Mouse (Mus musculus): ENCODE results near the gene Zfp113. TPM values are rescaled to one million over a fixed set of nuclear protein-coding genes. Genes with fewer than 3 reads are reported as not detected.
"Not testable (repeated sequence)": the region's sequence is repeated elsewhere in the genome, so short reads cannot be mapped to it uniquely, and the experiment has no call there.

The Zfp113 gene
- total RNA-seq, 2 experiments from 2014 or later, result 10.6 to 14.3 TPM

DNA sequence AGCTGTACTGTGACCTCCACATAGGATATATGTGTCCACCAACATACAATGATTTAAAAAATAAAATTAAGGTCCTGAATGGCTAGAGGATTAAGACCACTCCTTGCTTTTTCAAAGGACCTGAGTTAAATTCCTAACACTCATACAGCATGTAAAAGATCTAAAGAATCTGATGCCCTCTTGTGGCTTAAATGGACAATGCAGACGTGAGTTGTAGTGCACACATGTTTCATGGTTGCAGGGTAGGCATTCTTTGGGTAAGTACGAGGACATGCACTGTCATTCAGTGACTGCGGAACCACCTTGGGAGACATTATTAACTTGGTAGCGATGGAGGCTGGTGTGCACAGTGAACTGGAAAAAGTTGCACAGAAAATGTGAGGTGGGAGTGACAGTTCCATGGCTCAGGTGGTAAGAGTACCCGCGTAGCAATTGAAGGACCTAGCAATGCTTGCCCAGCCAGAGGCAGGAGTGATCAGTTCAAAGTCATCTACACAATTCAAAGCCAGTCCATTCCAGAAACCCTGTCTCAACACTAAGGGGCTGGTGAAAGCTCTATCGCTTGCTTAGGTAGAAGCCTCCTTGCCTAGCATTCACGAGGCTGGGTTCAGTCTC lies 17.5 kb downstream of the Zfp113 start:
- DNase-seq, result peak; percentile 58

DNA sequence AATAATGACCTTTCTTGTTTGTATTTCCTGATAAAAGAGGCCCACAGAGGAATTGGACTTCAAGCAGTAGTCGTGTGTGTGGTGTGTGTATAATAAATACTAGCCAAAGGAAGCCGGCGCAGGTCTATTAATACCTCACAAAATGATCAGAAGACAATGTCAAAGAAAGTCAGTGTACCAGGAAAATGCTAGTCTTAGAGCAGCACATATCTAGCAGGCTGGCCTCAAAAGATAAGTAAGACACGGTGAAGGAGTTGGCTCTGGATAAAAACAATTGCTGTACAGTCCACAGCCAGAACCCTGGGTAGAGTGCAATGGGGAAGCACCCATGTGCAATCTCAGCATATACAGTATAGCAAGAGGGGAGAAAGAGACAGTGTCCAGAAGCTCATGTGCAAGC lies 18.3 kb downstream of the Zfp113 start:
- DNase-seq, result no peak

DNA sequence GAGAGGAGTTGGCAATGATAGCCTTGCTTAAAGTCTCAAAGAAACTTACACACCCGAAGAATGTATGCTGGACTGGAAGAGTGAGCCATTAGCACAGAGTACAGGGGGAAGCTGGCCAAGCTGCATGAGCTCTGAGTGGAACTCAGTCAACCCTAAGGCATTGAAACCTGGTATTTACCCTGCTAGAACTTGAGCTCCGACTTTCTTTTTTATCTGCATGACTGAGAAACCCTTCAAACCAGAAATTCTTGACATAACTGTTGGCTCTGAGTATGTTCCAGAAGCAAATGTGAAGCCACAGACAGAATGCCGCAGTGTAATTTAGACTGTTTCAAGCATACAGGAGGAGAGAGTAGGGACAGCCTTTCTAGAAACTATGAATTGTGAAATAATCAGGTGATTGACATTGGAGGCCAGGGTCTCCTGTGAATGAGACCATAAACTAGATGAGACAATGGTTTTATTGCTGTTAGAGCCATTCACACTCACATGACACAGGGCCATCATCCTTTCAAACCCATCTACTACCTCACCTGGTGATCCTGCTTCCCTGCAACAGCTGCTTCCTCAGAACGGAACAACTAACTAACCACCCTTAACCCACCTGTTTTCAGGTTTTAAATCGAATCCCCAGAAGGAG lies 23.0 kb downstream of the Zfp113 start:
- no peak for DNase-seq

DNA sequence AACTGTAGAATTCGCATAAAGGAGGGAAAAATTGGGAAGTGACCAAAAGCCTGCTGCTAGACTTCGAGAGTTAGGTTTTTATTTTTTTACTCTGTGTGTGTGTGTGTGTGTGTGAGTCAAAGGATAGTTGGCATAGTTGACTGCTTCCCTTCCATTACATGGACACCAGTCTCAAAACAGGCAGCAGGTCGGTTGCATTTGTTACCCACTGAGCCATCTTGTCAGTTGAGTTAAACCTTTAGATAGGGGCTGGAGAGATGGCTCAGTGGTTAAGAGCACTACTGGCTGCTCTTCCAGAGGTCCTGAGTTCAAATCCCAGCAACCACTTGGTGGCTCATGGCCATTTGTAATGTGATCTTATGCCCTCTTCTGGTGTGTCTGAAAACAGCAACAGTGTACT lies 37.5 kb downstream of the Zfp113 start:
- no peak for DNase-seq

DNA sequence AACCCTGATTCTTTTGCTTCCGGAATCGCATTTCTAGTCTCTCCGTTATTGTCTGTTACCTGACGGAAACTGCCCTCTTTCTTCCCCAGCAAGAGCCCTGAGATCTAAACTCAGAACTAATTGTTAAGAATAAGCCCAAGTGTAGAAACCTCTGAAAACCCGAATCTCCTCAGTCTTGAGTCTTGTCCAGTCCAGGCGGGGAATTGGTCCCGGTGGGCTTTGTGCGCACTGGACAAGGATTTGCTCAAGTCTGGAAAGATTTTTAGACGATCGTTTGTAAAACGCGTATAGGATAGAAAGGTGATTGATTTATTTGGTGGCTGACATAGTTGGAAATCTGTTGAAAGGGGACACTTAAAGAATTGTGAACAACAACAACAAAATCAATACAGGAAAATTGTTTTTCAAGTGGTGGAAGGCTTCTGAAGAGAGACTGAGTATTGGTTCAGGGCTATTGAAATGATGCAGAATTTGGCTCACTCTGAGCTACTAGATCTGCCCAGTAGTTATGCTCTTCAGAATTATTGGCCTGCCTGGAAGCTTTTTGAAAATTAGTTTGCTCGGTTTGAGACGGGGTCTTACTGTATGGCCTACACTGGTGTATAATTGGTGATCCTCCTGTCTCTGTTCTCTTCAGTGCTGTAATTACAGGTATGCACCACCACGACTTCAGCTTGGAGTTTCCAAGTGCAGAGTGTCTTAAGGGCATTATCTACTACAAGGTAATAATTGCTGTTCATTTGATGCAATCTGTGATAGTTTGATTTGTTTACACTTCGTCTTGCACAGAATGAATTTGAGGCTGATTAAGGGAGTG lies 38.1 kb downstream of the Zfp113 start:
- DNase-seq, result no peak

DNA sequence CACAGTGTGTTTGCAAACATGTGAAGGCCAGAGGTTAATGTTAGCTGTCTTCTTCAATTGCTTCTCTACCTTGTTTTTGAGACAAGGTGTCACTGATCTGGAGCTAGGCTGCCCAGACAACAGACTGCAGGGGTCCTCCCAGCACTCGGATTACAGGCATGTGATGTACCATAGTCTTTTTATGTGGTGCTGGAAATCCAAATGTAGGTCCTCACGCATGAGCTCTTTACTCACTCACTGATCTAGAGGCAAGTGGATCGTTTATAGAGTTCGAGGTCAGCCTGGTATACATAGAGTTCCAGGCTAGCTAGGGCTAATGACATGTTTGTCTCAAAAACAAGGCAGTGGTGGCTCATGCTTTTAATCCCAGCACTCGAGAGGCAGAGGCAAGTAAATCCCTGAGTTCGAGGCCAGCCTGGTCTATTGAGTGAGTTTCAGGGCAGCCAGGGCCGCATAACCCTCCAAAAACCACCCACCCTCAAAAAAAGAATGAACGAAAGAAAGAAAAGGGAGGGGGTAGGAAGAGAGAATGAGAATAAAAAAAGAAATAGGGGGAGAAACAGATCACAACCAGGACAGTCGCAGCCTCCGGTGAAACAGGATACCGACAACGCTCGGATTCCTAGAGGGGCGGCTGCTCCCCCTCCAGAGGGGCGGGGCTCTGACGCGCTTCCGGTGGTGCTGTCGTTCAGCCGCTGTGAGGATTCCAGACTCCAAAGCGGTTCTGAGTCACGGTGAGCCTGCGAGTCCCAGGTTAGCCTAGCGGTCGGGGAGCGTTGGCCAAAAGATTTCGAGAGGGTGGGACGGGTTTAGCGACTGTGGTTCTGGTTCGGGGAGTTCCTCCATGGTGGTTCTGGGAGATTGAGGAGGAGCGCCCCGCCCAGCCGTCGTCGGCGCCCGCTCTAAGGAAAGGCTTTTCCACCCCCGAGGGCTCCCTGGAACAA lies 39.0 kb downstream of the Zfp113 start, which contains the start of gene Zscan21:
Gene Zscan21 (plus strand): TSS at position 649 of the 944 bp plus-strand sequence.
- peak; percentile 94 for DNase-seq

DNA sequence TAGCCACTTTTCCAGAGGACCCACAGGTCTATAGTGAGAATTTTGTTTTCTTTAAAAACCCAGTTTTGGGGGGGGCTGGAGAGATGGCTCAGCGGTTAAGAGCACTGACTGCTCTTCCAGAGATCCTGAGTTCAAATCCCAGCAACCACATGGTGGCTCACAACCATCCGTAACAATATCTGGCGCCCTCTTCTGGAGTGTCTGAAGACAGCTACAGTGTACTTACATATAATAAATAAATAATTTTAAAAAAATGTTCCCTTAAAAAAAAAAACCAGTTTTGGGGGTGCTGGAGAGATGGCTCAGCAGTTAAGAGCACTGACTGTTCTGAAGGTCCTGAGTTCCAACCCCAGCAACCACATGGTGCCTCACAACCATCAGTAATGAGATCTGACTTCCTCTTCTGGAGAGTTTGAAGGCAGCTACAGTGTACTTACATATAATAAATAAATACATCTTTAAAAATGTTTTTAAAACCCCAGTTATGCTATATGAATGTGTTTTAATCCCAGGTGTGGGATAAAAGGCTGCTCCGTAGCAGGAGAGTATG lies 45.6 kb downstream of the Zfp113 start:
- DNase-seq, result not testable (repeated sequence)

DNA sequence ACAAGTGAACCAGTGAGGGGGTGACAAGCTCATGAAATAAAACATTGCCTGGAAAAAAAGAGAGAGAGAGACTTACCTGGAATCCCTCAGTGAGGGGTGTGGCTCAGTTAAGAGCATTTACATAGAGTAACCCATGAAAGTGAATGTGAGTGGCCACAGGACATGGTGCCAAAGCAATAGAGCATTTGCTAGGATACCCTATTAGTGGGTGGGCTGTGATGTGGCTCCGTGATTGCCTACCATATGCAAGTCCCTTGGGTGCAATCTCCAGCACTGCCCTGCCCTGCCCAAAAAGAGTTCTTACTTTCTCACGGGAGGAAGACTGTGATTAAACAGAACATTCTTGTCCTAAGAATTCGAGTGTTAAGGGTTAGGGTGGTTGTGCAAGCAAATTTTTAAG lies 48.4 kb downstream of the Zfp113 start:
- DNase-seq, result no peak

DNA sequence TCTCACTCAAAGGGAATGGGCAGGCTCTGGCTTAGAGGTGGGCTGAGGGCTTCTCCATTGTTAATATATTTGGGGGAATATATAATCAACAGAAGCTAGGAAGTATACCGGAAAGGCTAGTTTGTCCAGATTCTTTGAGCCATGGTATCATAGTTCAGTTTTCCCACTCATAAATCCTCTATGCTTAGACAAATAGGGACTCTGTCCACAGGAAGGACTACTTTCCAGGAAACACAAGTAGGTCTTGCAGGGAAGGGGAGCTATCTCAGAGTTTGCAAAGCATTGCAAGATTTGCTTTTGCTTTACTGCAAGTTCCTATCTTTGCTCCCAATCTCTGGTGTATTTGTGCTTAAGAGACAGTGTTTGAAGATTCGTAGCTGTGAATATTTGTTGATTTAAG lies 50.6 kb downstream of the Zfp113 start:
- no peak for DNase-seq

DNA sequence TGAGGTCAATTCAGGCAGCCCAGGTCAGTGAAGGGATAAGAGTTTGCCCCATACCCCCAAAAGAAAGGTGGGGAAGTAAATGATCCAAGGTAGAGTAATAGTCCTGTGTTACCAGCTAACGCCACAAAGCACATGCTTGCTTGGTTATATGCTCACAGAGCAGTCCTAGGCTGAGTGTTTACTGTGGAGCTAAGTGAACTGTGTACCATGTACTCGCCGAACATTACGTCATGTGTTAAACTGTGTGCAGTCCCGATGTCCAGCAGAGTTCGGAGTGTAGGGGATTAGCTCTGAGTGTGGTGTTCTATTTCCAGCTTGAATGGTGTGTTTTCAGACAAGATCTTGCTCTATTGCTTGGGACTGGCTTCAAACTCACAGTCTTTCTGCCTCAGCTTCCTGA lies 61.1 kb downstream of the Zfp113 start:
- no peak for DNase-seq

DNA sequence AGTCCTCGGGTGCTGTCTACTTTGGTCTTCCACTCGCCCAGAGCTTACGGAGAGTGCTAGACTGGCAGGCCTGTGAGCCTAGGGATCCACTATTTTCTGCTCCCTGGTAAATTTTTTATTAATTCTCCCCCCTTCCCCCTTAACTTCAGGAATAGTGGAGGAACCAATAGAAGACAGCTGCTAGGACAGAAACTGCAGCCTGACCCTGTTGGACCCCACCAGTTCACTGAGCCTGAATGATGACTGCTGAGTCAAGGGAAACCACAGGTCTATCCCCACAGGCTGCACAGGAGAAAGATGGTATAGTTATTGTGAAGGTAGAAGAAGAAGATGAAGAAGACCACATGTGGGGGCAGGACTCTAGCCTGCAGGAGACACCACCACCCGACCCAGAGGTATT lies 62.8 kb downstream of the Zfp113 start:
- no peak for DNase-seq

DNA sequence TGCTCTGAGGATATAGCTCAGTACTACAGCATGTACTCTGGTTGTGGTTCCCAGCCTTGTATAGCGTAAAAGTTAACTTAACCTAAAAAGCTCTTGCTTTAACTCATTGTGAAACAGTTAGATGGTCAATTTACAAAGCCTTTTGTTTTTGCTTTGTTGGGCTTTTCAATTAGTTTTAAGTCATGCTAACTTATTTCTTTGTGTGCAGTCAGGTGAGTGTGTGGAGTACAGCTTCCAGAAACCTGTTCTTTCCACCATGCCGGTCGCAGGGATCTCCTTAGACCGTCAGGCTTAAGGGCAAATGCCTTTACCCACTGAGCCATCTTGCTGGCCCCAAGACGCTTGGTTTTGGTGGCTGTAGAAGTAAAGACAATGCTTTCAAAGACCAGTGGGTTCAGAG lies 64.8 kb downstream of the Zfp113 start:
- DNase-seq, result no peak

DNA sequence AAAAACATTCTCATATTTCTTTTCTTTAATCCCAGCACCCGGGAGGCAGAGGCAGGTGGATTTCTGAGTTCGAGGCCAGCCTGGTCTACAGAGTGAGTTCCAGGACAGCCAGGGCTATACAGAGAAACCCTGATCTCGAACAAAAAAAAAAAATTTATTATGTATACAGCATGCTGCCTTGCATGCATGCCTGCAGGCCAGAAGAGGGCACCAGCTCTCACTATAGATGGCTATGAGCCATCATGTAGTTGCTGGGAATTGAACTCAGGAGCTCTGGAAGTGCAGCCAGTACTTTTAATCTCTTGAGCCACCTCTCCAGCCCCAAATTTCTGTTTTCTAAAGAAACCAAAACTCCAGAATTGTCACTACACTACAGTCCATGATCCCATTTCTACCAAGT lies 65.3 kb downstream of the Zfp113 start:
- DNase-seq, result peak; percentile 20

Small RNA genes lying within 50 kb of the gene (microRNA-seq; reads per million reads assigned to microRNA genes)
- gene Mir106b, result 2,074 reads per million, percentile 84 among the genes with 10 or more reads in this experiment
- 544 reads per million, percentile 67 among the genes with 10 or more reads in this experiment for gene Mir25
- gene Mir93, result 6,671 reads per million, percentile 91 among the genes with 10 or more reads in this experiment

Other genes with a start within 250 kb of the Zfp113 start
- 1 to 10 TPM; 3.0 to 8.2 TPM for gene Cyp3a13, start 234.1 kb downstream of the Zfp113 start, total RNA-seq (2021)
- 1 to 10 TPM; 1.2 to 2.2 TPM for gene Gjc3, start 192.6 kb downstream of the Zfp113 start, total RNA-seq (2021)
- gene Azgp1, start 174.2 kb downstream of the Zfp113 start, total RNA-seq (2021), result 100 to 1,000 TPM in 1 of 2 experiments, 10 to 100 TPM in 1; 48.9 to 125 TPM
- not detected for gene Smok3a, start 134.5 kb downstream of the Zfp113 start, total RNA-seq (2021)
- gene Smok3b, start 134.3 kb downstream of the Zfp113 start, total RNA-seq (2021), result not detected
- not detected for gene Smok3c, start 102.5 kb downstream of the Zfp113 start, total RNA-seq (2021)
- 10 to 100 TPM; 29.2 to 33.8 TPM for gene Zkscan1, start 70.7 kb downstream of the Zfp113 start, total RNA-seq (2021)
- gene Zscan21, start 38.8 kb downstream of the Zfp113 start, total RNA-seq (2021), result 10 to 100 TPM; 17.3 to 19.4 TPM
- 100 to 1,000 TPM; 151 to 155 TPM for gene Cops6, start 5.3 kb upstream of the Zfp113 start, total RNA-seq (2021)
- 10 to 100 TPM; 19.7 to 31.9 TPM for gene Ap4m1, start 16.3 kb upstream of the Zfp113 start, total RNA-seq (2021)
- gene Mcm7, start 16.7 kb upstream of the Zfp113 start, total RNA-seq (2021), result 10 to 100 TPM; 52.6 to 68.5 TPM
- 10 to 100 TPM; 30.4 to 33.3 TPM for gene Taf6, start 31.7 kb upstream of the Zfp113 start, total RNA-seq (2021)
- 10 to 100 TPM; 19.1 to 20.1 TPM for gene Cnpy4, start 31.7 kb upstream of the Zfp113 start, total RNA-seq (2021)
- gene Mblac1, start 38.6 kb upstream of the Zfp113 start, total RNA-seq (2021), result 1 to 10 TPM; 8.1 to 9.4 TPM
- under 1 TPM; 0.51 to 0.96 TPM for gene Nxpe5, start 70.2 kb upstream of the Zfp113 start, total RNA-seq (2021)
- 10 to 100 TPM; 67.1 to 74.8 TPM for gene Lamtor4, start 99.7 kb upstream of the Zfp113 start, total RNA-seq (2021)
- gene BC037034, start 108.3 kb upstream of the Zfp113 start, total RNA-seq (2021), result 10 to 100 TPM; 17.1 to 20.6 TPM
- under 1 TPM; 0.15 to 0.54 TPM for gene Gal3st4, start 117.1 kb upstream of the Zfp113 start, total RNA-seq (2021)
- gene Gm43720, start 124.2 kb upstream of the Zfp113 start, total RNA-seq (2021), result under 1 TPM in 1 of 2 experiments, not detected in 1; 0.03 TPM
- 1 to 10 TPM in 1 of 2 experiments, under 1 TPM in 1; 0.96 to 2.0 TPM for gene Gpc2, start 124.3 kb upstream of the Zfp113 start, total RNA-seq (2021)
- gene Stag3, start 124.5 kb upstream of the Zfp113 start, total RNA-seq (2021), result under 1 TPM; 0.30 to 0.39 TPM
- under 1 TPM in 1 of 2 experiments, not detected in 1; 0.42 TPM for gene Pvrig, start 186.2 kb upstream of the Zfp113 start, total RNA-seq (2021)